Mouse (Mus musculus) hindlimb bud, embryonic 11.5 days (tissue): ENCODE results near the gene Cryba2.

Experiments used
- DNase-seq: peaks from one replicate; pipeline ENCODE4 v3.0.0-alpha.2; 2012; ENCODE audit warnings: low read depth, low spot score; ENCODE audit errors: extremely low spot score

Cryba2 gene

GRCm38 (mm10) chr1:74893134-74893855 lies at the start of gene Cryba2:
Gene Cryba2, minus strand, starts transcription at chr1:74893143.
- no peak for DNase-seq

- no peak for DNase-seq
Measured at GRCm38 (mm10) chr1:74941651-74942360, 48.9 kb upstream of the Cryba2 start.

DNA sequence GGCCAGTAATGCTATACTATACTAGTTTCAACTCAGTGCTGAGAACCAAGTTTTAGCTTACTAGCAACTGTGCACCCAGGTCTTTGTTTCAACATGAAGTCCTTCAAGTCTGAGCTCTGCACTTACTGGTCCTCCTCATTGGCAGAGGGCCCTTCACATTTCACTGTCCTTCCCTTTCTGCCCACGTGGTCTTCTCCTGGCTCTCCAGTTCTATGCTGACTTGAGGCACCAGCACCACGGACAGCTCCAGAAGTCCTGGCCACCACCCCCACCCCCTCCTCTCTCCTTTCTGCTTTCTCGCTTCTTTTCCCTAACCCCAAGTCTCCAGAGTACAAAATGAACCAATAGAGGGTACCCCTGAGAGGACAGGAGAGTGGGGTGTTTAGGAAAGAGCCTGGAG lies 46.8 kb upstream of the Cryba2 start:
- no peak for DNase-seq

- DNase-seq, result no peak
Measured at GRCm38 (mm10) chr1:74936221-74936830, 43.4 kb upstream of the Cryba2 start.

GRCm38 (mm10) chr1:74935402-74935801 lies 42.5 kb upstream of the Cryba2 start, which contains the start of gene Cfap65:
Gene Cfap65, minus strand, starts transcription at chr1:74935599.
- no peak for DNase-seq

DNA sequence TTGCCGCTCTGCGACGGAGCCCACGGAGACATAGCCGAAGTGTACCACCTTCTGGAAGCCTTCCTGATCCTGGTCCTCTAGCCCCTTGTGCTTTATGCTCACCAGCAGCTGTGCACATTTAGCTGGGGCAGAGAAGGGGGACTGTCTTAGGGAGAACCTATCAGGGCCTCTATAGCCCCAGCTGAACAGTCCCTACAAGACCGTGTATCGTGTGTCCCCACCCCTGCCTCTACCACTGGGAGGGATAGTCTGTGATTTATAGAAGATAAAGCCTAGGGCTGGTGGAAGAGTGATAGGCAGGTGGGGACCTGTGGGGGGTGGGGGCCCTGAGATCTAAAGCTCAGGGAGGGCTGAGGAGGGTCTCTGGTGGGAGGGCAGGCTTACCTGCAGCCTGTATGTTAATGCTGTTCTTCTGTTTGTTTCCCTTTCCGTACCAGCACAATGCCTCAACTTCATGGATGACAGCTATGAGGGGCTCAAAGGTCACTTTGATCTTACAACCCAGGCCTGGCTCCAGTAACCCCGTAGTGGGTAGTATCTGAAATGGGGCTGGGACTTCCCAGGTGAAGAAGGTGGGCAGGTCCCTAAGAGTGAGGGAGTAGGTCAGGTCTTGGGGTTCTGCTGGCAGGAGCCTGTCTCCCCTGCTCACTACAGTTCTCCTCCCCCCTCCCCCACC lies 34.8 kb upstream of the Cryba2 start:
- DNase-seq, result no peak

DNA sequence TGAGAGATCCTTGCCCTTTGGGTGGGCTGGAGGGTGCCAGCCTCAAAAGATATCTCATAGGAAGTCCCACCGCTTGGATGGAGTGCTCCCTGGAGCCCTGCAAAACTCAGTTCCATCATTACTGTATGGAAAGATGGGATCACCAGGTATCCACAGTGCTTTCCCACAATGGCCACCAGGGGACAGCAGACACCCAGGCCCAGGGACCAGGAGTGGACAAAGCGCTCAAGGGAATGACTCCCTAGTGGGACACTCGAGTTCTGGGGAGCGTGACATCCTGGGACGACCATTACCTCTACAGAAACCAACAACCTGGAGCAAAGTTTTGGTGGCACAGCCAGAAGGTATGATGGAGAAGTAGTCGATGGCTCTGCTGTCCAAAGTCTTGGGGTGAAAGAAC lies 33.8 kb upstream of the Cryba2 start:
- no peak for DNase-seq

GRCm38 (mm10) chr1:74924464-74924863 lies 31.5 kb upstream of the Cryba2 start:
- no peak for DNase-seq

- no peak for DNase-seq
Measured at GRCm38 (mm10) chr1:74915706-74916105, 22.8 kb upstream of the Cryba2 start.

GRCm38 (mm10) chr1:74902191-74902590 lies 9.2 kb upstream of the Cryba2 start:
- no peak for DNase-seq

DNA sequence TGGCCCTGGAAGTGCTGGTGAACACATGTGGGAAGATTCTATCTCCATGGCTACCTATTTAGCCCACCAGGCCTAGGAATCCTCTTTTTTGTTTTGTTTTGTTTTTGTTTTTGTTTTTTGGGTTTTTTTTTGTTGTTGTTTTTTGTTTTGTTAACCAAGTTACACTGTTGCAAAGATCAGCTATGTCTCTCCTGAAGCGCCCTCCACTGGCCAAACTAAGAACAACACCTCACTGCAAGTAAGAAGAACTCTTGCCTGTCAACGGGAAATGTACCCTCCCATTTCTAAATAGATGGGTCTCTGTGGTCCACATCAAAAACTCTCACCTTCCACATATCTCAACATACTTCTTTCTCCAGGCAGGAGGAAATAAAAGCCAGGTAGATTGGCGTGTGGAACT lies 8.7 kb upstream of the Cryba2 start:
- no peak for DNase-seq

DNA sequence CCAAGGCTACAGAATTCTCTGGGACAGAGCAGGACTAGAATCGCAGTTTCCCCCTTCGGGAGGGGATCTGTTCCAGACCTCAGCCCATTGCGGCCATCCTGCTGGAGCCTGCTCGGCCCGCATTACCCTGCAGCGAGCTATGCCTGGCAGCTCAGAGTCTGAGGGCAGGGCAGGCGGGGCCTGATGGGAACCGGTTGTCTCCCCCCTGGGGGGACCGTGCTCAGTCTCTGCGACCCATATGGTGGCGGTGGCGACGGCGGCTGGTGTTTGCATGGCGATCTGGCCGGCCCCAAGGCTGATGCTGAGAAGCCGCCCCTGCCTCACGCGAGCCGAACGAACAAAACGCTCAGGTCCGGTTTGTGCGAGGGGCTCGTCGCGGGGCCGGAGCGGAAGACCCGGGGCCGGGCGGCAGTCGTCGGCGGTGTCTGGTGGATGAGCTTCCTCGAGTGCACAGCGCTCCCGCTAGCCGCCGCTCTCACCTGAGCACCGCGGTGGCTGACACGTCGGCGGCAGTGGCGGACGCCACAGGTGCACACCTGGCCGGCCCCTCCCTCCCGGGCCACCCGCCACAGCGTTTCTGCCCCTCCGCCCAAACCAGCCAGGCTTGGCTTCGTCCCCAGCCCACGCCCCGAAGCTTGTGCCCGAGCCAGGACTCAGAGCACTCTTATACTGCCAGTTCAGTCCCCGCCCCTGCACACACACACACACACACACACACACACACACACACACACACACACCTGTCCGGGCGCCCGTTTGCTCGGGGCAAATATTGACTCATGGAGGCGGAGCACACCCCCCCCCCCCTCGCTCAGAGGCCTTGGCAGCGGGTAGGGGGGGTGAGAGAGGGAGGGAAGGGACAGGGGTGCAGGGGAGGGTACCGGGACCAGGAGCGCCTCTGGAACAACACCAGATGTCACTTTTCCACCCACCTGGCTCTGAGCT lies 7.7 kb upstream of the Cryba2 start:
- DNase-seq, result no peak

DNA sequence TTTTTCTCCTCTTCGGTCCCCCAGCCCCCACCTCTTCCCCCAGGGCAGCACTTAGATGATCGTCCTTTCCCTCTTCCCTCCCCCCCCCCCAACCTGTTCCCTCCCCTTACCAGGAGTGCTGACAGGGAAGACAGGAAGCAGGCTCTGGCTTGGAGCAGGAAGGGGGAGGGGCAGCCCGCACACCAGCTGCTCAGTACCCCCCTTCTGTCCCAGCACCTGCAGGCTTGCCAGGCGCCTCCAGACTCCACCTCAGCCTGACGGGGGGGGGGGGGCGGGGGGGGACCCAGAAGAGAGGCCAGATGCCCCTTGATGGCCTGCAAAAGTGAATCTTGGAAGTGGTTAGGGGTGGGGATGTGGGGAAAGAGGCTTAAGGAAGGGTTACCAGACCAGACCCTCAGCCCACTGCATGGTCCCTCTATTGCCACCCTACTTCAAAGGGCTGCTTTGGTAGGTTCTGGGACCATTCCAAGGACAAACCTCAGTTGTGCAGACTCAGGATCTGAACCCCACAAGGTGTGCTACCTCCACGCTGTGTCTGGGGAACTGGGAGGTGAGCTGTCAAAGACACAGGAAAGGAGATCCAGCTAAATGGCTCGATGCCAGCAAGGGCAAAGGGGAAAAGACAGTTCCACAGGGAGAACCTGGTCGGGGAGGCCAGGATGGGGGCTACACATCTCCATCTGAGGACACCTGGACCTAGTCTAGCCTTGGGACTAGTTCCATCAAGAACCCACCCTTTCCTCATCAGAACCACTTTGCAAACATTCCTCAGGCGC lies 5.9 kb upstream of the Cryba2 start:
- no peak for DNase-seq

DNA sequence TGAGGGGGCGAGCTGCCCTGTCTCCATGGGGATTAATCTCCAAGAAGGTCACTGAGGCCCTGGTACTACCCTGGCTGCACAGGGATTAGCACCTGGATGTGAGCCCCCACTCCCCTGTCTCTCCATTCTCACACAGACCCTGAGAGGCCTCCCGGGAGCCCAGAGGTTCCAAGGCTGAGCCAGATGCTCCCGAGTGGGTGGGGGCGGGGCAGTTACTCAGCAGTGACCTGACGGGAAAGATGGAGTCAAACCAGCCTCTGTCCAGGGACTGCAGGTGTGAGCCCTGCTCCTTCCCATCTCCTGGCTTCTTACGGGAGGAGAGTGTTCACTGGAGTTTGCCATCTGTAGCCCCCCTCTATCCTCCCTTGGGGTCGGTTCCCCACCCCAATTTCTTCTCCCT lies 5.0 kb upstream of the Cryba2 start:
- DNase-seq, result no peak

GRCm38 (mm10) chr1:74894966-74895365 lies 2.0 kb upstream of the Cryba2 start:
- no peak for DNase-seq

DNA sequence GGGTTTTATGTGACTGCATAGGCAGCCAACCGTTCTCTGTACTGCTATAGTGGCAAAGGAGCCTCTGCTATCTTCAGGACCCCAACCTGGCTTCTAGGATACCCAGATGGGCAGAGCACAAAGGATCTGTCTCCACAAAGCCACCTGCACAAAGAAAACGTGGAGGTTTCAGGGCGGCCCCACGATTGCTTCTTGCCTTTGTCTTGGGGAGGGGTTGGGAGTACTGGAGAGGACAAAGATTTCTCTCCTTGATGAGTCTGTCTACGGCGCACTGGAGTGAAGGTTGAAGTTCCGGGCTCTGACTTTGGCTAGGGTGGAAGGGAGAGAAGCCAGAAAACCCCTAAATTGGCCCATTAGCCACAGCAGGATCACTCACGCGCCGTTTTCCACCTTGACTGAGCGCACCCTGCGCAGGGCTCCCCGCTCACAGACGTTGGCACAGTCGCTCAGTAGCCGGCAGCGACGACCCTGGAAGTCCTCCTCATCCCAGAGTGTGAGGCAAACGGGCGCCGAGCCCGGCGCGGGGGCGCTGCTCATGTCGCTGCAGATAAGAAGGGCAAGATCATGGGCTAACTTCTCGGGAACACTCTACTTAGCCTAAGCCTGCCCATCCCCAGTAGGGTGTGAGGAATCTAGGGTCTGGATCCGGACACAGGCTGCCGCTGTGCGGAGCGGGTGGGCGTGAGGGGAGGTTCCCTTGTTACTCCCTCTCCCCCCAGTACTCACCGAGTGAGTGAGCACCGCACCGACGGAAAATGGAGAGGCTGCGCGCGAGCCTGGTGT lies 401 bp downstream of the Cryba2 start:
- DNase-seq, result no peak

DNA sequence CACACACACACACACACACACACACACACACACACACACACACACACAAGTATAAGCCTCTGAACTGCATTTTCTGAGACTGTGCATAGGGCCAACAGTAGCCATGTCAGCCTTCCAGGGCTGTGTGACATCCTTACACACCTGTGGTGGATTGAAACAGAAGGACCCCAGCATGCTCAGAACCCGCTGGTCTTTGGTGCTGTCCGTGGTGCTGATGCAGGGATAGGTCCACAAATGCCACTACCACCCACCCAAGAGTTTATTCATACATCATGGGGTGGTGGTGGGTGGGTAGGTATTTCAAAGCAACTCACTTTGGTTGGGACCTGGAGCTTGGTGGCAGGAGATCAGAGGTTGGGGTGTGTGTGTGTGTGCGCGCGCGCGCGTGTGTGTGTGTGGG lies 1.4 kb downstream of the Cryba2 start:
- DNase-seq, result no peak

DNA sequence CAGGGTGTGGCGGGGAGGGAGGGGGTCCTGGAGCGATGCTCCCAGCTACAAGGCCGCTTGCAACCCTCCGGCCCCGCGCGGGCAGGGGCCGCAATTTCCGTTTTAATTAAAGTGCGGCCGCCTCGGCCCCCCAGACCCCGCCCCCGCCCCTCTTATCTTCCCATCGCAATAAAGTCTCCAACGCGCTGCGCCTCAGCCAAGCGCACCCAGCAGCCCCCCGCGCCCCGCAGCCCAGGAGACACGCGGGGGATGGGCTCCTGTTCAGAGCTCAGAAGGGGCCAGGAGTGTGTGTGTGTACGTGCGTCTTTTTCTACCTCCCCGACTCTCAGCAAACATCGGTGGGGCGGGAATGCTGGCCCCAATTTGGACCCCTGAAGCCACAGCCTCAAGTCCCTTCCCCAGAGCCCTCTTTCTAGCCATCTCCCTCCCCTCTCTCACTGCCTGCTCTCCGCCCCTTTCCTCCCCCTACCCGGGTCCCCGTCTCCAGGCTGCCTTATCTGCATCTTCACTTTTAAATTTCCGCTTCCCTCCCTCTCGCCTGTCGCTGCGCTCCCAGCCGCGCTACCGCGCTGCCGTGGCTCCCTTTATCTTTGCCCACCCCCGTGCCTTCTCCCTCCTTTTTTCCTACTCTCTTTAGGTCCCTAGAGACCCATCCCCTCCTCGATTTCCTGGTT lies 7.4 kb downstream of the Cryba2 start, which contains the start of gene Fev:
Fev (minus strand) TSS at position 51 of the 674 bp plus-strand sequence.
- DNase-seq, result no peak
